Mouse (Mus musculus) hindbrain, embryonic 15.5 days (tissue): ENCODE data around the gene Gk5. TPM values are rescaled to one million over a fixed set of nuclear protein-coding genes. Genes with fewer than 3 reads are reported as not detected.
"Not testable (repeated sequence)": the region's sequence is repeated elsewhere in the genome, so short reads cannot be mapped to it uniquely, and the experiment has no call there.

Source experiments
- ATAC-seq: fragments of 200-750 bp; cut with Nextera tagmentation; 2 replicates; pipeline ENCODE4 v1.8.0; 2017; ENCODE audit warnings: low read depth, moderate number of reproducible peaks, moderate TSS enrichment; ENCODE audit not compliant: low FRiP score
- H3K27ac ChIP-seq: fragments of 300-500 bp; sonication (generic); replicated peaks from 2 replicates; pipeline ENCODE4 v1.5.1; 2015; ENCODE audit warnings: mild to moderate bottlenecking, inconsistent platforms
- H3K27me3 ChIP-seq: fragments of 300-500 bp; sonication (generic); 2 replicates; pipeline ENCODE4 v1.6.1; 2015; ENCODE audit warnings: control low read depth, inconsistent platforms
- H3K36me3 ChIP-seq: fragments of 300-500 bp; sonication (generic); 2 replicates; pipeline ENCODE4 v1.6.1; 2015; ENCODE audit warnings: control low read depth, inconsistent platforms
- H3K4me1 ChIP-seq: fragments of 300-500 bp; sonication (generic); replicated peaks from 2 replicates; pipeline ENCODE4 v1.6.1; 2015; ENCODE audit warnings: control low read depth, inconsistent platforms
- H3K4me2 ChIP-seq: fragments of 300-500 bp; sonication (generic); 2 replicates; pipeline ENCODE4 v1.6.1; 2015; ENCODE audit warnings: moderate library complexity, mild to moderate bottlenecking, inconsistent platforms
- H3K4me3 ChIP-seq: fragments of 300-500 bp; sonication (generic); 2 replicates; pipeline ENCODE4 v1.5.1; 2015; ENCODE audit warnings: mild to moderate bottlenecking, inconsistent platforms
- H3K9ac ChIP-seq: fragments of 300-500 bp; sonication (generic); 2 replicates; pipeline ENCODE4 v1.6.1; 2015; ENCODE audit warnings: inconsistent platforms
- H3K9me3 ChIP-seq: fragments of 300-500 bp; sonication (generic); 2 replicates; pipeline ENCODE4 v1.6.1; 2016; ENCODE audit warnings: control low read depth, inconsistent platforms
- WGBS: fragments of 180-500 bp; shearing (Covaris S2); methylation state at CpG from one replicate; pipeline ENCODE4 v1.1.7; 2015; 5-methylcytosine and 5-hydroxymethylcytosine counted together
- polyA plus RNA-seq: library from polyadenylated mRNA; unstranded; fragments of >200 nt; fragmentation: Nextera tagmentation; extraction: Ambion mirVana; gene quantifications from 2 replicates; pipeline ENCODE4 v1.2.1, GENCODE M21; 2015

Gk5 gene
- polyA plus RNA-seq, 1 experiment from 2014 or later, result 3.2 TPM

DNA sequence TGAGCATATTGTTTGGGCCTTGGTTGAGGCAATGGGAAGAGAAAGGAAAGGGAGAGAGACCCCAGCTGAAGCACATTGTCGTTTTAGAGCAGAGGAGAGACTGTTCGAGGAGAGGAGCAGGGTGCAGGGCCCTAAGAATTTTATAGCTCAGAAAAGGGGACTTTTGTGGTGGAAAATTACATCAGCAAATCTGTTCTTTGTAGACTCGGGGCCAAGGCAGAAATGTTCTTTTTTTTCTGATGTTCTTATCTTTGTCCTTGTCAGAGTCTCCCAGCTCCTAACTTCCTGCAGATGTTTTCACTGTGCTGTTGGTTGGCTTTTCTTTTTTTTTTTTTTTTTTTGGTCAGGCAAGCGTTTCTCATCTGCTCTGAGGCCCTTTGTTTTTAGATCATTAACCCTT lies 39.3 kb downstream of the Gk5 start:
- H3K4me1 ChIP-seq, result no peaks in the 10 kb centered on the region
- H3K9me3 ChIP-seq, result no peaks in the 10 kb centered on the region
- WGBS, result 56% methylated on average over 4 of the region's 4 CpGs
- no peaks in the 10 kb centered on the region for H3K27me3 ChIP-seq
- H3K27ac ChIP-seq, result no peak overlapping the region
- H3K4me3 ChIP-seq, result no peak overlapping the region
- H3K4me2 ChIP-seq, result no peak overlapping the region
- H3K36me3 ChIP-seq, result 0 out of 2 replicates have a peak, but pooled peaks cover 4% of the 10 kb centered on the region
- no peak for ATAC-seq
- H3K9ac ChIP-seq, result no peak overlapping the region

DNA sequence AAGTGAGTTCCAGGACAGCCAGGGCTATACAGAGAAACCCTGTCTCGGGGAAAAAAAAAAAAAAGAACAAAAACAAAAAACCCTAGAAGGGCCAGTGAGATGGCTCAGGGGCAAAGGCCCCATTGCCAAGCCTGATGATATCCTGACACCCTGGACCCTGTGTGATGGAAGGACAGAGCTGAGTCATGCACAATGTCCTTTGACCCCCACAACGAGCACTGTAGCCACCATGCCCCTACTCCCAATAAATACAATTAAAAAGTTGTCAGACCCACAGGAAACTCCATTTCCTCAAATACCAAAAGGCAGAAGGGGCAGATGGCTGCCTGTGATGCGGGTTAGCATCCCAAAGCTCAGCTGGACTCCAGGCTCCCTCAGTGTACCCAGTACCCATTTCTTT lies 39.9 kb downstream of the Gk5 start:
- ATAC-seq, result no peak
- Histone ChIP-seq H3K9me3 (no peaks in the 10 kb centered on the region), H3K4me1 (no peaks in the 10 kb centered on the region), H3K27ac (no peak overlapping the region), H3K27me3 (no peaks in the 10 kb centered on the region), H3K4me3 (no peak overlapping the region), H3K9ac (no peak overlapping the region), H3K36me3 (0 out of 2 replicates have a peak, but pooled peaks cover 4% of the 10 kb centered on the region), H3K4me2 (no peak overlapping the region)
- WGBS, result 68% methylated on average over 3 of the region's 3 CpGs

DNA sequence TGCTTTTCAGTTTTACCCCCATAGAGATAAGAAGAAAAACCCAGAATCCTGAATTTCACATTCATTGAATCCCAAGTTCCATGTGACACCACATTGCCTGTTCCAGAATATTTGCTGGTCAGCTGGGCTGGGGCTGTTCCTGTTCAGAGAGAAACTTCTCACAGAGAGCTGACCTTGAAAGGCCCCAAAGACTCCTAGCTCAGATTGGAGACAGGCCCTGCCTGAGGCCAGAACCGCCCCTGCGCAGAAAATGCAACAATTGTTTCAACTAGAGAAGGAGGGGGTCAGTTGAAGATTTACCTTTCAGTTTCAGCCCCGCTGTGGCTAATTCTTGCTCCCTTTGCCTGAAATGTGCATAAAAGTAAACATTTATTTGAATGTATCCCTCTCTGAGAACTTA lies 41.6 kb downstream of the Gk5 start:
- Histone ChIP-seq H3K4me2 (no peak overlapping the region), H3K27ac (no peak overlapping the region), H3K4me3 (no peak overlapping the region), H3K4me1 (no peaks in the 10 kb centered on the region), H3K27me3 (no peaks in the 10 kb centered on the region), H3K9ac (no peak overlapping the region), H3K36me3 (no peaks in the 10 kb centered on the region), H3K9me3 (no peaks in the 10 kb centered on the region)
- WGBS, result 87% methylated on average over 3 of the region's 3 CpGs
- no peak for ATAC-seq

DNA sequence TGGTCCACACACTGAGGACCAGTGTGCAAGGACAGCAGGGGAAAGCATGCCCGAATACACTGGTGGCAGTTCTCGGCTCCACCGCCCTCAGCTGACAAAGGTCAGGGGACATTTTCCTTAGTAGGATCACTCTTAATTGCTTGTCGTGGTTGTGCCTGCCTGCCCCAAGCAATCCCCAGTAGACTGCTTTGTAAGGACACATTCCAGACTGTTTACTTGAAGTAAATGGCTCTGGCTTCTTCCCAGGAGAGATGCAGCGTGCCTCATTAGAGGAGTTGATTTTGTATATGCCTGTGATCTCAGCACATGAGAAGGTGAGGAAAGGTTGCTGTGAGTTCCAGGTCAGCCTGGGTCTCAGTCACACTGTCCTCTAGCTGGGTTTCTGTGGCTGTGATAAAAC lies 43.3 kb downstream of the Gk5 start:
- Histone ChIP-seq H3K36me3 (no peaks in the 10 kb centered on the region), H3K4me2 (no peak overlapping the region), H3K27ac (no peak overlapping the region), H3K4me1 (no peaks in the 10 kb centered on the region), H3K27me3 (no peaks in the 10 kb centered on the region), H3K9me3 (no peaks in the 10 kb centered on the region), H3K4me3 (no peak overlapping the region), H3K9ac (no peak overlapping the region)
- ATAC-seq, result no peak
- WGBS, result 72% methylated on average over 5 of the region's 5 CpGs

DNA sequence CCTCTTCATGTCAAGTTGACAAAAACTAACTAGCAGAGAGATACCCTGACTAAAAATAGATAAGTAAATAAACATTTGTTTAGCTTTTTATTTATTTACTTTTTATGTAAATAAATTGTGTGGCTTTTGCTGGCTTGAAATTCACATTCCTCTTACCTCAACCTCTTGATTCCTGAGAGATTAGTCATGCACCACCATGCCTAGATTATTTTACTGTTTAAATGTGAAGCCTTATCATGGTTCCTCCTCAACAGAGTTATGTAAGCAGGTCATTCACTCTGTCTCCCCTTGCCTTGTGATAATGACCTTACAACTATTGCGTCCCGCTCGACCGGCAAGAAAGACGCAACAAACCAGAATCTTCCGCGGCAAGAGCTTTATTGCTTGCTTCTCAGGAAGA lies 44.3 kb downstream of the Gk5 start:
- H3K4me3 ChIP-seq, result no peak overlapping the region
- no peaks in the 10 kb centered on the region for H3K9me3 ChIP-seq
- H3K4me1 ChIP-seq, result no peaks in the 10 kb centered on the region
- no peak overlapping the region for H3K4me2 ChIP-seq
- no peaks in the 10 kb centered on the region for H3K36me3 ChIP-seq
- no peak overlapping the region for H3K27ac ChIP-seq
- no peak for ATAC-seq
- H3K9ac ChIP-seq, result no peak overlapping the region
- no peaks in the 10 kb centered on the region for H3K27me3 ChIP-seq
- 97% methylated on average over 7 of the region's 7 CpGs for WGBS

DNA sequence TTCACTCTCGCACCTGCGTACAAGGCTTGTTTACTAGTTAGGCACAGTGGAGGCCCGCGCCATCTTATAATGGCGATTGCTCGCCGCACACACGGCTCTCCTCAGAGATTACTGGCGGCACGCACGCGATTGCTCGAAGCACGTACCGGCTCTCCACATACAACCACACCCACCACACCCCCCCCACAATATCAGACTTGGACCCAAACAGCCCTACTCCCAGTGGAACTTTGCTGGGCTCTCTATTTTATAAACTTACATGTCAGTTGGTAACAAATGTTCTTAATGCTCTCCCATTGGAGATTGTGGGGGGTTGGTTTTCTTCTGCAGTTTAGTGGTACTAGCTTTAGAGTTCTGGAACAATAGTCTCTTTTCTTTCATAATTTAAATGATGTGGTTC lies 44.8 kb downstream of the Gk5 start:
- ATAC-seq, H3K9ac ChIP-seq, H3K27me3 ChIP-seq, H3K4me2 ChIP-seq, H3K4me1 ChIP-seq, H3K9me3 ChIP-seq, H3K4me3 ChIP-seq, H3K27ac ChIP-seq, H3K36me3 ChIP-seq: not testable (repeated sequence)
- WGBS, result over 99% methylated on average over 15 of the region's 15 CpGs

DNA sequence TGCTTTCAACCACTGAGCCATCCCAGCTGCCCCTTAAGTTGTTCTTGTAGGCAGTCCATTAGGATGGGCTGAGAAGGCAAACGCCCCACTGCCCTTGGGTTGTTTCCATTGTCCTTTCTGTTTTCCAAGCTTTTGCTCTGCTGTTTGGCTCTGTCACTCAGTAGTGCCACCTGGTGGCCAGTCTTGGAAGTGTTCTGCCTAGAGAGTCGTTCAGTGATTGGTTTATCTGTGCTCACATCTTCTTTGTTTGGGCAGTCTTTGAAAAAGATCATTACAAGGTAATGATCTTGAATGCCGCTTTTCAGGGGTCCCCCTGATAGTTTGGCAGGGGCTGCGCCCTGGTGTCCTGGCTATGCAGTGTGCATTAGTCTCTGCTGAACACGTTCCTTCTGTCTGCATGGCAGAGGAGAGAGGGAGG lies 48.0 kb downstream of the Gk5 start:
- no peak overlapping the region for H3K27ac ChIP-seq
- H3K36me3 ChIP-seq, result no peaks in the 10 kb centered on the region
- no peaks in the 10 kb centered on the region for H3K4me1 ChIP-seq
- no peak overlapping the region for H3K4me3 ChIP-seq
- no peak overlapping the region for H3K9ac ChIP-seq
- H3K27me3 ChIP-seq, result no peaks in the 10 kb centered on the region
- H3K9me3 ChIP-seq, result no peaks in the 10 kb centered on the region
- ATAC-seq, result no peak
- no peak overlapping the region for H3K4me2 ChIP-seq
- 16% methylated on average over 5 of the region's 5 CpGs for WGBS

DNA sequence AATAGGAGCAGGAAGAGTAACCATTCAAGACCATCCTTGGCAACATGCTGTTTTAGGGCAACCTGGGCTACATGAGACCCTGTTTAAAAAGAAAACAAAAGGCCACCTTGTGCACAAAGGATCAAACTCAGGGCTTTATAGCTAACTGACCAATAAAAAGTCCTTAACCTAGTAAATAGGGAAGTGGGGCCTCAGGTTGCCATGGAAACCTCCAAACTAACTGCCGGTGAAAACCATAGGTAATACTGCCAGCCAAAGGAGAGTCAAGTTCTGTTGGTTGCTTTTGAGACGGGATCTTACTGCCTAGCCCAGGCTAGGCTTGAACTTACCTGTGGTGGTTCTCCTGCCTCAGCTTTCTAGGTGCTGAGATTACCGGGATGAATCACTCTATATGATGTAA lies 51.4 kb downstream of the Gk5 start:
- Histone ChIP-seq H3K9ac (no peak overlapping the region), H3K27ac (no peak overlapping the region), H3K4me1 (no peaks in the 10 kb centered on the region), H3K4me2 (no peak overlapping the region), H3K4me3 (no peak overlapping the region), H3K27me3 (no peaks in the 10 kb centered on the region), H3K36me3 (no peaks in the 10 kb centered on the region), H3K9me3 (no peaks in the 10 kb centered on the region)
- WGBS, result 67% methylated on average over 3 of the region's 3 CpGs
- ATAC-seq, result no peak

DNA sequence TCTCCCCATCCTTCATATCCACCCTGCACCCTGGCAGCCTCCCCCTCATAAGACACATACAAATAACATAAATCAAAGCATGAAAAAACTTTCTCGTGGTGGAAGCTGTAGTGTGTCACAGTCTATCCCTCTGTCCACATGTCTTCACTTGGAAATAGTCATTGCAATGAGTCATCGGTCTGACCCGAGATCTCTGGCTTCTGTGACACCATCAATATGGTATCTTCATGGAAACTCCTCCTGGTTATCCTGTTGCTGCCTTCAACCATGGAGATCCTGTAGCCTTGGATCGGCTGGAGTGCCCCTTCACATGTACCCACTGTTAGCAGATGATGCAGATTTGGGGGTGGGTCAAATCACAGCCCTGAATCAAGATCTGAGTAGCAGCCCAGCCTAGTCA lies 65.7 kb downstream of the Gk5 start:
- Histone ChIP-seq H3K4me1 (no peaks in the 10 kb centered on the region), H3K27me3 (no peaks in the 10 kb centered on the region), H3K9ac (no peak overlapping the region), H3K9me3 (no peaks in the 10 kb centered on the region), H3K4me2 (no peak overlapping the region), H3K36me3 (no peaks in the 10 kb centered on the region), H3K27ac (no peak overlapping the region), H3K4me3 (no peak overlapping the region)
- 92% methylated on average over 4 of the region's 4 CpGs for WGBS
- ATAC-seq, result no peak

DNA sequence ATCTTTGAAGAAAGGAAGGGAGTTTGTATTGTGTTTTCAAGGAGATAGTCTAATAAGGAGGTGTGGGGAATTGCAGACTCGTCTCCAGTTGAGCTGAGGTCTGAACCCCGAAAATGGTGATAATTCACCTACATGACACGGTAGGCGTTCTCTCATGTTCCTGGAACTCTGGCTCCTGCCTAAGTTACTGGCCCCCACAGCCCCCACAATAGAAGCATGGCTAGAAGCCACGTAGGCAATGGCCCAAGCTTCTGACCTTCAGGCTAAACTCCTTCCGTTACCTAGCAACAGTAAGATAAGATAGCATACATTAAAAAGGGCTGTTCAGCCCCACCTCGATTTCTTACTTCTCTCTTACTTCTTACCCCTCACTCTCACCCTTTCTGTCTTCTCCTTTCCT lies 67.5 kb downstream of the Gk5 start:
- Histone ChIP-seq H3K27ac (no peak overlapping the region), H3K4me3 (no peak overlapping the region), H3K4me1 (no peaks in the 10 kb centered on the region), H3K9me3 (no peaks in the 10 kb centered on the region), H3K9ac (no peak overlapping the region), H3K27me3 (no peaks in the 10 kb centered on the region), H3K36me3 (no peaks in the 10 kb centered on the region), H3K4me2 (no peak overlapping the region)
- WGBS, result 63% methylated on average over 7 of the region's 7 CpGs
- no peak for ATAC-seq

DNA sequence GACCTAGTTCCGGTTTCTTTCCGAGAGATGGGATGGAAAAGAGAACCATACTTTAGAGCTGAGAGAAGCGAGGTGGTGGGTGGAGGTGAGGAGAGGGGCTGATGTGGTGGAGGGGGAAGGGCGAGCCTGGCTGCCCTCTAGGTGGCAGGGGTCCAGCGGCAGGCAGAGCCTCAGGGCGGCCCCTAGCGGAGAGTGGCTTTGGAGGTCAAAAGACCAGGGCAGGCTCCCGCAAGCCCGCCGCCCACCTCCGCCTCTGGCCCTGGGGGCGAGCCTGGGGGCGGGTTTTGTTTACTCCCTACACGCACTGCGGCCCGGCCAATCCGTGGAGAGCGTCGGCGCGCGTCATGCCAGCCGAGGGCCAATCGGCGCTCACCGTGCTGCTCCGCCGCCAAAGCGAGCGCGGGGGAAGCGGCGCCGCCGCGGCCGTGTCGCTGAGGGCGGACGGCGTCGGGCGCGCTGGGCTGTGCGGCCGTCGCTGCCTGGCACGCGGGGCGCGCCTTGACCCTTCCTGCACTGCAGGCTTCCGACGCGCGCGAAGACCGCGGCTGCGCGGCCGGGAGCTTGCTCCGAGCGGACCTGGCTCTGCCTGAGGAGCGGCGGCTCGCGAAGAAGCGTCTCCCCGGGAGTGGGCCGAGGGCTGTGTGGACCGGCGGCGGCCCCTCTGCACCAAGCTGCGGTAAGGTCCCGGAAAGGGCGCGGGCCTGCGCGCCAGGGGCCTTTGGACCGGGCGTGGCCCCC lies 76.9 kb downstream of the Gk5 start, which contains the start of gene Tfdp2:
TSS of gene Tfdp2 (plus strand) at position 391 of the 738 bp plus-strand sequence.
- 0% methylated on average over 64 of the region's 81 CpGs for WGBS
- Histone ChIP-seq H3K36me3 (no peaks in the 10 kb centered on the region), H3K27ac (peak within 1 kb of the TSS; percentile 68), H3K9me3 (no peaks in the 10 kb centered on the region), H3K27me3 (no peaks in the 10 kb centered on the region), H3K9ac (peak within 1 kb of the TSS; percentile 73), H3K4me1 (peaks cover 20% of the 10 kb centered on the region), H3K4me3 (peak within 1 kb of the TSS; percentile 93), H3K4me2 (peak within 1 kb of the TSS; percentile 99)
- peak; percentile 100 for ATAC-seq

DNA sequence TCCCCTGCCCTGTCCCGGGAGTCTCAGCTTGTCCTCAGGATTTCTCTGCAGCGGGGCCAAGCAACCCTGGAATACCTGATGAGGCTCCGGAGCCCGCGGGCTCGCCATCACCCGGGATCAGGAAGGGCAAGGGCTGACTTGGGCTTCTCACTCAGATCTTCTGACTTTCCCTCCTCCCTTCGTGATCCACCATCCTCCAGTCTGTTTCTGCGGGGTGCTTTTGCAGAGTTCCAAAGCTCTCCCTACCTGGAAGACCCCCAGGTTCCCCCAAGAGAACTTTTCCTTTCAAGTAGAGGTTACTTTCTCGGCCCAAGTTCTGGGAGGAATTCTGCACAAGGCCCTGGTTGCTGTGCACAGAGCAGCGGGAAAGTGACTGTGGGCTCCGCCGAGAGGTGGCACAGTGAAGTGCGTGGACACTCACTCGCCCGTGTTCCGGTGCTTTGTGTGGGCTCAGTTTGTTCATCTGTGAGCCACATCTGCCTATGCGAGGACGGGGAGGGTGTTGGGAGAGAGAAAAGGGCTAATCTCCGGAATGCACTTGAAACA lies 77.5 kb downstream of the Gk5 start:
- no peak for ATAC-seq
- H3K9ac ChIP-seq, result peak overlapping the region; percentile 73

More for the DNA sequence above, 77.5 kb downstream of the Gk5 start:
- H3K9me3 ChIP-seq, result no peaks in the 10 kb centered on the region
- H3K4me1 ChIP-seq, result peaks cover 20% of the 10 kb centered on the region
- peak overlapping the region; percentile 60 for H3K27ac ChIP-seq
- under 1% methylated on average over 20 of the region's 20 CpGs for WGBS
- peak overlapping the region; percentile 99 for H3K4me2 ChIP-seq
- peak overlapping the region; percentile 93 for H3K4me3 ChIP-seq
- H3K27me3 ChIP-seq, result no peaks in the 10 kb centered on the region
- no peaks in the 10 kb centered on the region for H3K36me3 ChIP-seq
